Mouse (Mus musculus): ENCODE data around the gene Herc4. TPM values are rescaled to one million over a fixed set of nuclear protein-coding genes. Genes with fewer than 3 reads are reported as not detected.

Herc4 gene
- total RNA-seq (2021), result 10 to 100 TPM; 21.2 to 21.6 TPM
- long read RNA-seq, experiment 1, transcript Herc4-201 (25 exons, 3,898 nt), result major isoform, 12 of 28 reads
- long read RNA-seq, experiment 1, transcript Herc4-208 (26 exons, 3,914 nt), result minor isoform, 9 of 28 reads
- long read RNA-seq, experiment 1, partial matches to known transcripts, result 0 of 28 reads
- long read RNA-seq, experiment 1, other reads (novel, unspliced or antisense), result 7 of 28 reads
- long read RNA-seq, experiment 2, transcript Herc4-201 (25 exons, 3,898 nt), result minor isoform, 5 of 22 reads
- long read RNA-seq, experiment 2, transcript Herc4-208 (26 exons, 3,914 nt), result major isoform, 9 of 22 reads
- long read RNA-seq, experiment 2, partial matches to known transcripts, result 2 of 22 reads
- long read RNA-seq, experiment 2, other reads (novel, unspliced or antisense), result 6 of 22 reads

DNA sequence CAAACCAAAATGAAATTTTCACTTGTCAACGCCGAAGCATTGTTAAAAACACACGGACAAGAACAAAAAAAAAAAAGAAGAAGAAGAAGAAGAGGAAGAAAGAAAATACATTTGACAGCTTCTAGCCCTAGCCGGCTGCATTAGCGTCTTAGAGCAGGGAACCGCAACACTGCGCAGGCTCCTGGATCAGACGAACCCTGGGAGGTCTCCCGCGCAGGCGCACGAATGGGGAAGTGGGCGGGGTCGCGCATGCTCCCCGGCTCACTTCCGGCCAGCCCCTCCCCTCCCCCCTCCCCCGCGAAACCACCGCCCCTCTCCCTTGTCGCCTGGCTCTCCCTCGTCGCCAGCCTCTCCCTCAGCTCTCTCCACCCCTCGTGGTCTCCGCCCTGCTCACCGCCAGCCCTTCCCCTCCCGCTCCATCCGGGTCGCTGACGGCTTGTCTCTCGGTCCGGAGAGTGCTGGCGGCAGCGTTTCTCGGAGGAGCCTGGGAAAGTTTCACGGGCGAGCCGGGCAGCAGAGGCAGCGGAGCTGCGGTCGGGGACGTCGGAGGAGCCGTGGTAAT is at the start of gene Herc4:
Gene Herc4 (plus strand): TSS at position 318 of the 562 bp plus-strand sequence.
- intact Hi-C loops (cut with DNase I), result loop anchor here (1.0 to 10.0 kb wide), 4 partner anchors 42 to 219 kb away; partner anchors contain the start of genes Hnrnph3, Pbld2 and Sirt1
- peak; percentile 97 for DNase-seq
- Histone ChIP-seq H3K4me3 (peak within 1 kb of the TSS; percentile 81), H3K27ac (peak within 1 kb of the TSS; percentile 96)
- no peak for TF ChIP-seq CTCF (IDR thresholded peaks at IDR 0.05)

DNA sequence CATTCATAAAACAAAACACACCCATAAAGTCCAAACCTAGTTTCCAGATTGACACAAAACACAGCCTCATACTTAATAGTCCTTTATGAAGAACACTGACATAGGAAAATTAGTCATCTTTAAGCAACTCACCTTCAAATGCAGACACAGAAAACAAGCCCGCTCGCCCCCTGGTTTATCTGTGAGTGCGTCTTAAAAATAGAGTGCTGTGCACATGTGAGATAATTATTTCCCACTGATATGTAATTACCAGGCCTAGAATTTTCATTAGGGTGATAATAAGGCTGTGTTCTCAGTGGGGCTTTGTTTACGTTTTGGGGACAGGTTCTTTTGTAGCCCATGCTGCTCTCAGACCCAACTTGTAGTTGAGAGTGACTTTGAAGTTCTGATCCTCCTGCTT is 44.6 kb upstream of the Herc4 start:
- TF ChIP-seq CTCF (IDR thresholded peaks at IDR 0.05), result no peak
- peak overlapping the region; percentile 20; the same call in 1 of the 2 replicates for H3K27ac ChIP-seq
- DNase-seq, result no peak
- intact Hi-C loops (cut with DNase I), result loop anchor here (5.0 kb wide), 1 partner anchor 42 kb away; no protein-coding TSS in a partner anchor
- H3K4me3 ChIP-seq, result peak overlapping the region; percentile 77

DNA sequence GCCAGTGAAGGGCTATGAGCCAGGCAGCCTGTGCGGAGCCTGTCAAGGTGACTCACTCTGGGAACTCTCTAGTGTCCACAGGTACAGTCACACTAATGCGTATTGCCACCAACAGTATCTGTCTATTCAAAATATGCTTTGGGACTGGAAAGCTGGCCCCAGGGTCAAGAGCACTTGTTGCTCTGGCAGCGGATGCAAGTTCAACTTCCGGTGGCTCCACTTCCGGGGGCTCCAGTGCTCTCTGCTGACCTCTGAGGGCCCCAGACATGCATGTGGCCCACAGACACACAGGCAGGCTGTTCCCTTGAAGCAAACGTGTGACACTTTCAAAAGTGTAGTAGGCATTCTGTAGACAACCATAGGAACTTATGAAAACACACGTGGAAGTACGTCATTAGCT is 42.1 kb upstream of the Herc4 start:
- TF ChIP-seq CTCF (IDR thresholded peaks at IDR 0.05), result no peak
- peak overlapping the region; percentile 77 for H3K4me3 ChIP-seq
- H3K27ac ChIP-seq, result peak overlapping the region; percentile 96
- peak; percentile 55 for DNase-seq
- intact Hi-C loops (cut with DNase I), result loop anchor here (1.0 kb wide), 1 partner anchor 42 kb away; the partner anchor contains the start of gene Herc4

DNA sequence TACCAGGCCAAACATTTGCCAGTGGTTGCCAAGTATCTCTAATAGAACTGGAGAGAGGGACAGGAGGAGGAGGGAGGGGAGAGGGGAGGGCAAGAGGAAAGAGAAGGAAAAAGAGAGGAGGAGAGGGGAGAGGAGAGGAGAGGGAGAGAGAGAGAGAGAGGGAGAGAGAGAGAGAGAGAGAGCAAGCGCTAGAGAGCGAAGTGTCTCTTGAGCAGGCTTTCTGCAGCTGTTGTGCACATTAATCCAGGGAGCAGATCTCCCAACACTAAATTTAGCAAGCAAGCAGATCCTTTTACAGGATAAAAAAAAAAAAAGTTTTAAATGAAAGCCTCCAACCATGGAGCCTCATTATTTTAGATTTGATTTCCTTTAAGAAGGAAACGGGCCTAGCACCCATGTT is 40.6 kb upstream of the Herc4 start:
- peak overlapping the region; percentile 96 for H3K27ac ChIP-seq
- peak overlapping the region; percentile 77 for H3K4me3 ChIP-seq
- DNase-seq, result peak; percentile 58
- TF ChIP-seq CTCF (IDR thresholded peaks at IDR 0.05), result no peak
- intact Hi-C loops (cut with DNase I), result no loop called here

DNA sequence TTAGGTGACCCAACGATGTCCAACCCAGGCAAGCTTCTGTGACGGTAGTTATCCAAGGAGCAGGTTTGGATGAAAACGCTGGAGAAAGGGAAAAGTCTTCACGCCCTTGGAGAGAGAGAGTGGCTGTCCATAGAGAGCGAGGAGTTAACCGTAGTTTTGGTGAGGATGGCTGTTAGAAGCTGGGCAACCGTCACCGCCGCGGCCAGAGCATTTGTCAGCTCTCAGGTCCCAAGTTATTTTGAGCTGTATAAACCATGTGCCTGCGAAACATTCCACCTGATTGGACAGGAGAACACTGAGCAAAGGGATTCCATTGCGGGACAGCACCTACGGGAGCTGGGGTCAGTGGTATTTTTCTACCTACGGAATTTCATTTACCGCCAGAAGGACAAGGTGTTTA is 39.9 kb upstream of the Herc4 start, which contains the start of gene Mypn:
Gene Mypn (minus strand): TSS at position 225 of the 400 bp plus-strand sequence.
- peak within 1 kb of the TSS; percentile 96 for H3K27ac ChIP-seq
- H3K4me3 ChIP-seq, result peak within 1 kb of the TSS; percentile 77
- intact Hi-C loops (cut with DNase I), result no loop called here
- no peak for TF ChIP-seq CTCF (IDR thresholded peaks at IDR 0.05)
- DNase-seq, result peak; percentile 81

DNA sequence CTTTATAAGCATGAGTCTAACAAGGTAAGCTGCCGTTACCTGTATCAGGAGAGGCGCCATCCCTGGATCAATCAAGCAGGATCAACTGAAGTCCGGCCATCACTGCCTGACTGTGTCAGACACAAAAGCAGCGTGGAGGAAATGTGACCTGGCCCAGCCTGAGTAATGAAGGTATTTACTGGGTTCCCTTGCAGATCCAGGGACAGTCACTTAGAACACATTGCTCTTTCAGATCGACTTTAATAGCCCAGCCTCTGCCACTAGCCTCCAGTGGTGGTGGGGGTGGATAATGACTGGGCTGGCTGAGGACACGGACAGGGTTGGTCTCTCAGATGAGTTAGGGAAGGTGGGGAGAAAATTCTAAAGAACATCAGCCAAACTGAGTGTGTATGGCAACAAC is 34.7 kb upstream of the Herc4 start:
- TF ChIP-seq CTCF (IDR thresholded peaks at IDR 0.05), result no peak
- Histone ChIP-seq H3K4me3 (peak overlapping the region; percentile 44), H3K27ac (peak overlapping the region; percentile 75)
- intact Hi-C loops (cut with DNase I), result no loop called here
- DNase-seq, result peak; percentile 61

DNA sequence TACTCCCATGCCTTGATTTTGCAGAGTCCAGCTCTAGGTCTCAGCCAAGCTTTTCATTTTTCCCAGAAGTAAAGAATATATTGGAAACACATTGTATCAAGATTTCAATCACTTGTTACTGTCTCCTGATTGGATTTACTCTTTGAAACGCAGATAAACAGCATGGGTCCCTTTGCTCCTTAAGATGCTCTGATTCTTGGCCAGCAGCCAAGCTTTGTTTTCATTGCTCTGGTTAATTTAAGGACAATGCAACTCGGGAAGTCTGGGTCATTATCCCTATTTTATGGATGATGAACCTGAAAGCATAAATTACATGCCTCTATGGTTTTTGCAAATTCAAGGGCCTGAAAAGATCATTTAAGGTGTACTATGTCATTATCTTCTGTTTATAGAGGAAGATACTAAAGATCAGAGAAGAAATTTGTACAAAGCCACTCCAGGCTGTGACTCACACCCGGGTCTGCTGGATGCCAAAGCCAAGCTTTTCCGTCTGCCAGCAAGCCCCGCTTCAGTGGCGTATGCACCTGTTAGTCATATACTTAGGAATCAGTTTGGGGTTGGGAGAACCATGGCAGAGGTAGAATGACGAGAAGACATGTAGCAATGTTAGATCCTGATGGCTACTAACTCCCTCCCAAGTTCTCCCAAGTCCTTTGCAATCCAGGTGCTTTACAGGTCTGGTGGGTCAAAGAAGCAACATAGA is 22.4 kb upstream of the Herc4 start:
- TF ChIP-seq CTCF (IDR thresholded peaks at IDR 0.05), result no peak
- Histone ChIP-seq H3K27ac (peak overlapping the region; percentile 20; the same call in 1 of the 2 replicates), H3K4me3 (no peak overlapping the region)
- DNase-seq, result no peak
- intact Hi-C loops (cut with DNase I), result no loop called here

DNA sequence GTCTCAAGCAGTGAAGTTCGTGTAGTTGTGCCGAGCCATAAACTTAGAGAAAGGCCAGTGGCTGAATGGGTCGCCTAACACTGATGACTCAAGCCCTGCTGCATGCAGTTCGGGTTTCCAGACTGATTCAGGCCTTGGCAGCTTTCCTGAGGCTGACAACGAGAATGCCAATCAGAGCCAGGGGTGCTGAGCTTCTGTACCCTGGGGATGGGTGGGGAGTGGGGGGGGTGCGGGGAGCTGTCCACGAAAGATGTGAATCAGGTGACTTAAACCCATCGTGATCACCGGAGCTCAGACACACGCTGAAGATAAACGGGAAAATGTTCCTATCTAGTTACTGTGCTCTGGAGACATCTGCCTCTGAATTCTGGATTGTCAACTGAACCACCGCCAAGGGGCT is 19.3 kb upstream of the Herc4 start:
- peak; percentile 86 for DNase-seq
- TF ChIP-seq CTCF (IDR thresholded peaks at IDR 0.05), result no peak
- Histone ChIP-seq H3K4me3 (peak overlapping the region; percentile 42), H3K27ac (peak overlapping the region; percentile 92)
- intact Hi-C loops (cut with DNase I), result no loop called here

DNA sequence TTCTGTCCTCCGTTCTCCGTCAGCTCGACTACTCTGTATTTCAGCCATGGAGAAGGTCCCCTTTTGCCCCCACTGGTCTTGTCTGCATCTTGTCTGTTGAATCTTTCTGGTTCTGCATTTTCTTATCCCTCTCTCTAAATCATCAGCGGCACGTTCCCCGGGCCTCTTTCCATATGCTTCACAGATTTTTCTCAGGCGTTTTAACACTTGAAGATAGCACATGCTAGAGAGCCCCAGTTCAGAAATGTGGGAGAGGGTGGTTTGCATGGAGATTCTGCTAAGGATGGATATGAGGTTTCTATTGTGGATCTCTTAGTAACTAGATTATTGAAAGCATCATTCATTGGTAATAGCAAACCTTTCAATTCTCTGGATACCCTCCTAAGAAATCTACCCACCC is 13.3 kb upstream of the Herc4 start:
- Histone ChIP-seq H3K27ac (peak overlapping the region; percentile 91), H3K4me3 (peak overlapping the region; percentile 44)
- intact Hi-C loops (cut with DNase I), result no loop called here
- DNase-seq, result no peak
- no peak for TF ChIP-seq CTCF (IDR thresholded peaks at IDR 0.05)

DNA sequence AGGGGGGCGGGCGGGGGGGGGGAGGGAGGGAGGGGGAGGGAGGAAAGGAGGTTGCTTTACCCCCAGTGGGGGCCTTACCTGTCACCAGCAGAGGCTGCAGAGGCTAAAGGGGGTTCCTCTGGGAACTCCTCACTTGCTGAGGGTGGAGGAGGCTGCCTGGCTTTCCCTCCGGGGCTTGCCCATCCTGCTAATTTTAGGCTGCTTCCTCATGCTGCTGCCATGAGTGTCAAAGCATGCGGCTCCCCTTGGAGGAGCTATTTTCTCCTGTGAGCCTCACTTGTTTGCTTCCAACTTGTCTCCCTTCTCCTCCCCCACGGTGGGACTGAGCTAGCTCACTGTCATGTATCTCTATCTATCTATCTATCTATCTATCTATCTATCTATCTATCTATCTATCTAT is 12.8 kb upstream of the Herc4 start:
- no peak for TF ChIP-seq CTCF (IDR thresholded peaks at IDR 0.05)
- DNase-seq, result peak; percentile 81
- no peak overlapping the region; the same call in 1 of the 2 replicates for H3K4me3 ChIP-seq
- intact Hi-C loops (cut with DNase I), result no loop called here
- H3K27ac ChIP-seq, result peak overlapping the region; percentile 91

DNA sequence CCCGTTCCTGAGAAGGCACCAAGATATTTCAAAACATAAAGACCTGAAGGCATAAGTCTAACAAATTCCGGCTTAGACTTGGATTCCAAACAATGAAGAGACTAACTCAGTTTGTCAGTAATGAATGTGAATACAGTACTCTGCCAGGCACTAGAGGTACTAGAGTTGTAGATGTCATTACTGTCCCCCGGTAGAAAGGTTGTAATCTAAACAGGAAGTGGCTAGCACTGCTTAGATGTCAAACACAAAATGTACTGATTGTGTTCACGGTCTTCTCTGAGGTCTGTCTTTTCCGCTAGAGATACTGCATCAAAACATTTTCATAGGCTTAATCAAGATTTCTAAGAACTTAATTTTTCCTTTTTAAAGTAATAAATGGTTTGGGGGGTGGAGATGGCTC is 12.0 kb upstream of the Herc4 start:
- Histone ChIP-seq H3K4me3 (no peak overlapping the region), H3K27ac (peak overlapping the region; percentile 91)
- DNase-seq, result no peak
- no peak for TF ChIP-seq CTCF (IDR thresholded peaks at IDR 0.05)
- intact Hi-C loops (cut with DNase I), result no loop called here

DNA sequence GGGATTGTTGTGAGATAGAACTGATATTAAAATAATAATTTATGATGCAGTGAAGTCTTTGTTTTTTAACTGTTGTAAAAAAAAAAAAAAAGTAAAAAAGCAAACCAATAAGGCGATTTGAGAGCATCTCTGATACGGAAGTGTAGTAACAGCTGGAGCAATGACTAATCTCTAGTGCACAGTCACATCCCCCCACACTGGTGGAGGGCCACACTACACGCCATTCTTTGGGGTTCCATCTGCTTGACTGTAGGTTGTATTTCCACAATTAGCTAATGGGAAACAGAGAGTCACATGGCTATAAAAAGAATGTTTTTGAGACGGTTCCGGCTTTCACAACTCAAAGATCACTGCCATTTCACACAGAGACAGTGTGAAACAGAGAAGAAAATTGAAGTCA is 9.5 kb upstream of the Herc4 start:
- Histone ChIP-seq H3K27ac (no peak overlapping the region), H3K4me3 (no peak overlapping the region)
- no peak for TF ChIP-seq CTCF (IDR thresholded peaks at IDR 0.05)
- intact Hi-C loops (cut with DNase I), result no loop called here
- DNase-seq, result no peak

DNA sequence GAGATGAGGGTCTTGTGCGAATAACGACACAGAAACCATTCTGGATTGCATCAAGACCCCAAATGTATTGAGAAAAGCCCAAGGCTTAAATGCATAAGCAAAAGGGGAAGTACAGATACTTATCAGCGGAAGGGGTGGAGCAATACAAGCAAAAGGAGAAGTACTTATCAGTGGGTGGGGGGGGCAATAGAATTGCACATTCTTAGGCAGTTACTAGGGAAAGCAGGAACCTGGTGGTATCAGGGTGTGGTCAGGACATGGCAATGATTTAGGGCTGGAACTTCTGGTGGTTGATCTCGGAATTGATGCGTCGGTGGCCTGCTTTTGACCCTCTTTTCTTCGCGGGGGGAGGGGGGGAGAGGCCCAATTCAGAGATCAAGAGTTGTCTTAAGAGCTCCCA is 7.7 kb upstream of the Herc4 start:
- DNase-seq, result no peak
- TF ChIP-seq CTCF (IDR thresholded peaks at IDR 0.05), result no peak
- no peak overlapping the region for H3K27ac ChIP-seq
- intact Hi-C loops (cut with DNase I), result no loop called here
- no peak overlapping the region for H3K4me3 ChIP-seq
